Mouse (Mus musculus): ENCODE measurements around the gene Nckap5.
"Not testable (repeated sequence)": the region's sequence is repeated elsewhere in the genome, so short reads cannot be mapped to it uniquely, and the experiment has no call there.

The Nckap5 gene

GRCm38 (mm10) chr1:126024518-126024917 lies 806.1 kb downstream of the Nckap5 start:
- no peak for DNase-seq (ENCODE audit: low read depth, low spot score)

GRCm38 (mm10) chr1:126022959-126023358 lies 807.6 kb downstream of the Nckap5 start:
- DNase-seq (ENCODE audit: low read depth, low spot score), result no peak

- DNase-seq (ENCODE audit: low read depth, low spot score), result not testable (repeated sequence)
These were observed 811.9 kb downstream of the Nckap5 start for GRCm38 (mm10) chr1:126018654-126019053.

GRCm38 (mm10) chr1:126011661-126012091 lies 818.9 kb downstream of the Nckap5 start:
- no peak for DNase-seq (ENCODE audit: low read depth, low spot score)

- DNase-seq (ENCODE audit: low read depth, low spot score), result no peak
These were observed 823.0 kb downstream of the Nckap5 start for GRCm38 (mm10) chr1:126007571-126007970.

- no peak for DNase-seq (ENCODE audit: low read depth, low spot score)
These were observed 824.9 kb downstream of the Nckap5 start for GRCm38 (mm10) chr1:126005672-126006071.

- no peak for DNase-seq (ENCODE audit: low read depth, low spot score)
These were observed 834.1 kb downstream of the Nckap5 start for GRCm38 (mm10) chr1:125996540-125996939.

GRCm38 (mm10) chr1:125987803-125988202 lies 842.8 kb downstream of the Nckap5 start:
- no peak for DNase-seq (ENCODE audit: low read depth, low spot score)

- DNase-seq (ENCODE audit: low read depth, low spot score), result no peak
These were observed 846.0 kb downstream of the Nckap5 start for GRCm38 (mm10) chr1:125984570-125984969.

- no peak for DNase-seq (ENCODE audit: low read depth, low spot score)
These were observed 856.0 kb downstream of the Nckap5 start for GRCm38 (mm10) chr1:125974649-125975048.

GRCm38 (mm10) chr1:125971933-125972332 lies 858.7 kb downstream of the Nckap5 start:
- DNase-seq (ENCODE audit: low read depth, low spot score), result peak; percentile 17

- no peak for DNase-seq (ENCODE audit: low read depth, low spot score)
These were observed 862.9 kb downstream of the Nckap5 start for GRCm38 (mm10) chr1:125967671-125968070.

GRCm38 (mm10) chr1:125951026-125951425 lies 879.6 kb downstream of the Nckap5 start:
- DNase-seq (ENCODE audit: low read depth, low spot score), result no peak

GRCm38 (mm10) chr1:125949076-125949475 lies 881.5 kb downstream of the Nckap5 start:
- DNase-seq (ENCODE audit: low read depth, low spot score), result no peak

GRCm38 (mm10) chr1:125945136-125945535 lies 885.5 kb downstream of the Nckap5 start:
- DNase-seq (ENCODE audit: low read depth, low spot score), result no peak

- DNase-seq (ENCODE audit: low read depth, low spot score), result no peak
These were observed 887.3 kb downstream of the Nckap5 start for GRCm38 (mm10) chr1:125943305-125943704.

- no peak for DNase-seq (ENCODE audit: low read depth, low spot score)
These were observed 905.1 kb downstream of the Nckap5 start for GRCm38 (mm10) chr1:125925486-125925885.

- DNase-seq (ENCODE audit: low read depth, low spot score), result no peak
These were observed 907.5 kb downstream of the Nckap5 start for GRCm38 (mm10) chr1:125923062-125923461.

GRCm38 (mm10) chr1:125920696-125921095 lies 909.9 kb downstream of the Nckap5 start:
- no peak for DNase-seq (ENCODE audit: low read depth, low spot score)

- peak; percentile 7 for DNase-seq (ENCODE audit: low read depth, low spot score)
These were observed 917.7 kb downstream of the Nckap5 start, which contains the start of gene Lypd1 for GRCm38 (mm10) chr1:125912601-125913600. Lypd1 (minus strand) TSS chr1:125913101.

- peak; percentile 89 for DNase-seq (ENCODE audit: low read depth, low spot score)
These were observed 918.6 kb downstream of the Nckap5 start for GRCm38 (mm10) chr1:125911901-125912445.

GRCm38 (mm10) chr1:125911337-125911900 lies 919.2 kb downstream of the Nckap5 start:
- DNase-seq (ENCODE audit: low read depth, low spot score), result peak; percentile 71

Measured in ZHBTc4 (cell line).